Mouse (Mus musculus) frontal cortex, postnatal 36 days (tissue): ENCODE data around the gene Fam124b.

ENCODE experiments used
- DNase-seq, 2 experiments: peaks; one replicate each; pipeline ENCODE4 v3.0.0; 2022; ENCODE audit warnings: low spot score in 2 of 2

Gene Fam124b

DNA sequence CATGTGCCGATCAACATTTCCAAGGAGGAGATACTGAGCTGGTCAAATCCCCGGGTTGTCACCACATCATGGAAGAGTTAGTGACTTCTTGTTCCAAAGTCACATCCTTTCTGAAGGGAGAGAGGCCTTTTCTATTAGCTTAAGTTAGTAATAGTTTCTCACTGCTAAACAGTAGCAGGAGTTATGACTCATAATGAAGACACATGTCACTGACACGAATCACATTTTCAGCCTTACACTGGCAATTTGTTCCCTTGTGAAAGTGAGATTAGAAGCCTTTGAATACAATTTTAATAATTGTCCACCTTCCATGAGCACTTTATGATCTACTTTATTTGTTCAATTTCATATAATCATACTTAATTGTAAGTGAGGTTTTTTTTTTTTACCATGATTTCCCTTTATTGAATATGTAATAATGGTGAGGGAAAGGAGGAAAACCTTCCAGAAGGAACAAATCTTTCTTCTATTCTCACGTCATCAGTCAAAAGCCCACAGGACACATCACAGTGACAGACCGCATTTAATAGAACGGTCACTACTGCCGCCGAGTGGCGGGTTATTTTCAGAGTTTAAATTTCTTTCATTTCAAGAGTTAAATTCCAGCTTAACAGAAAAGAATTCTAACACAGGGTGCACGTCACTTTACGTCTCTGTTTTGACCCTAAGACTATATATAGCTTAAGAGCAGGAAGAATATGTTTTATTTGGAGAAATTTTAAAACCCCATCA is 40.5 kb downstream of the Fam124b start:
- DNase-seq = peak in 1 of 2 experiments; percentile 22

DNA sequence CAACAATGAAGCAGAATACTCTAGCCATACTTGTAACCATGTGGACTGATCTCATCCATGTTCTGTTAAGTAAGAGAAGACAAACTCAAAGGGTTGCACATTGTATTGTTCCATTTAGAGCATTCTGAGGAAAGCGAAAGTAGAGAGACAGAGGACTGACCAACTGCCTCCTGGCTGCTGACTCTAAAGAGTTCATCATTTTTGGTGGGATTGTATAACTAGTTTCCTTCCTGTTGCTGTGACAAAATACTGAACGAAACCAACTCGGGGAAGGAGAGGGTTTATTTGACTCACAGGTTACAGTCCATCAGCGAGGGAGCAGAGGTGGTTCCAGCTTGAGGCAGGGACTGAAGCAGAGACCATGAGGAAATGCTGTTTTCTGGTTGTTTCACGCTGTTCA is 50.6 kb downstream of the Fam124b start:
- no peak for DNase-seq

DNA sequence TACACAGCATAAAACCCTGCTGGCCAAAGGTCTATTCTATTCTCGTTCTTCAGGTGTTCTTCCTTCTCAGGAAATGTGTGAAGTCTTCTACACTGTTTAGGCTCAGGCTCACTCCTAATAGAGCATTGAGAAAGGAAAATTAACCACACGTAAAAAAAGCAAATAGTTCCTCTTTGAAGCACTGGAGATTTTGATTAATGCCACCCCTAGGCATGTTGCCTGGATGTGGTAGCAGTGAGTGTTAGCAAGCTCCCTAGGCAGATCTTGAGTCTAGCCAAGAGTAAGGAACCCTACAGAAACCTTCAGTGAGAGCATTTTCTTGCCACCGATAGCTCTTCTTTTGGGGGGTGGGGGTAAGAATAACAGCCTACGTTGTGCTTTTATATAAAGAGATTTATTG is 51.7 kb downstream of the Fam124b start:
- DNase-seq = no peak

DNA sequence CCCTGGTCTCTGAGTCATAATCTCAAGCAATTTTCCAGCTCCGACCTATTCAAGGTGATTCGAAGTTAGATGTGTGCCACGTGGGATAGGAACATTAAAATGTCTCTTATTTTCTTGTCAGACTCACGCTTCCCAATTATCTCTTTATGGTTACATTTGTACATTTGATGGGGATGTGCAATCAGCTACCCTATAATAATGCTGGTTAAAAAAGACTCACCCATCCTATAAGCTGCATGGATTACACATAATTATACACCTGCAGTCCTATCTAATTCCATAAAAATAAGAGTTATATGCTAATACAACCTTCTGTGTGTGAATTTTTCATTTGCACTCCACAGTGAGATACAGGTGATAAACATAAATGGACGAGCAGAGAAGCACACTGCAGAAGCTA is 52.9 kb downstream of the Fam124b start:
- no peak for DNase-seq

DNA sequence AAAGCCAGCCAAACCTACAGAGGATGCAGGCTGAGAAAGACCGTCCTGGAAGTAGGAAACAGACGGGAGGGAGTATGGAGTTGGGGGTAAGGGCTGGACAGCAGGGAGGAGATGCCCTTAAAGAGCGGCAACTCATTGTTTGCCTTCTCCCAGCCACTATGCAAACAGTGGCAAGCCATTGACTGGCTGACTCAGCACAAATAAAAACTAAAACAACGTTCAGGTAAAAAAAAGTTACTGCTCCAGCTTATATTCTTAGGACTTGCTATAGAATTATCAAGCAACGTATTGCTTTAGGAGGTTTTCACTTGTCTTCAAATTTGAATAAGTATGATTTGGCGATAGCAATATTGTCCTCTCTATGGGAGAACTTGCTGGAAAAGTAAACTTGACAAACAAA is 55.3 kb downstream of the Fam124b start:
- no peak for DNase-seq

DNA sequence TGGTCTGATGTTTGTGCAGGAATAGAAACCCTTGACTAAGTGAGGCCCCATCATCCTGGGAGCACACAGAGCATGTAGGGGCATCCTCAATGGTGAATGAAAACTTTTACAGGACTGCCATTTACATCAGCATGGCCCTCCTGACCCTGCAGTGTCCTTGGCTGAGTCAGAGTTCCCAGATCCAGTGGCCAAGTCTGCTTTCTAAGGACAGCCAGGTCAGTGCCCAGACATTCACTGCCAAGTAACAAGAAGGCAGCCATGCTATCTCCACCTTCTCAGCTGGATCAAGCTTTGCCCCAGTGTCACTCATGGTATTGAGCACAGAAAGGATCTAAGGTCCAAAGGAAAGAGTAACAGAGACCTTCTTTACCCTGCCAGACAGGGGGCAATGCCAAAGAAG is 58.7 kb downstream of the Fam124b start:
- no peak for DNase-seq

DNA sequence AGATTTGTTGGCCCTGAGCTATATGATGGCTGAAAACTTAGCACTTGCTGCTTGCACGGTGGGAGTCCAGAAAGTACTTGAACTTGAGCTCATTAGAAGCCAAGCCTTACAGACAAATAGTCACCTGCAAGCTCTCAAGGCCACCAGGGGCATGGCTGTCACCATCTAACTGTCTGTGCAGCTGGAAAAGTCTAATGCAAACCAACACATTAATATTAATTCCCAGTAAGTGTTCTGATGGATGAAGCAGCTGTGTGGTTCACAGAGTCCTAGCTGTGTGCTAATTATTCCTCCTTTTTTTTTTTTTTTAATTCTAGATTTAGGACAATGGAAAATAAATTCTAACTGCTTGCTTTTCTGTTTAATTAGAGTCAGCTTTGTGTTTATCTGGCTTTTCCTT is 63.4 kb downstream of the Fam124b start:
- DNase-seq = no peak

DNA sequence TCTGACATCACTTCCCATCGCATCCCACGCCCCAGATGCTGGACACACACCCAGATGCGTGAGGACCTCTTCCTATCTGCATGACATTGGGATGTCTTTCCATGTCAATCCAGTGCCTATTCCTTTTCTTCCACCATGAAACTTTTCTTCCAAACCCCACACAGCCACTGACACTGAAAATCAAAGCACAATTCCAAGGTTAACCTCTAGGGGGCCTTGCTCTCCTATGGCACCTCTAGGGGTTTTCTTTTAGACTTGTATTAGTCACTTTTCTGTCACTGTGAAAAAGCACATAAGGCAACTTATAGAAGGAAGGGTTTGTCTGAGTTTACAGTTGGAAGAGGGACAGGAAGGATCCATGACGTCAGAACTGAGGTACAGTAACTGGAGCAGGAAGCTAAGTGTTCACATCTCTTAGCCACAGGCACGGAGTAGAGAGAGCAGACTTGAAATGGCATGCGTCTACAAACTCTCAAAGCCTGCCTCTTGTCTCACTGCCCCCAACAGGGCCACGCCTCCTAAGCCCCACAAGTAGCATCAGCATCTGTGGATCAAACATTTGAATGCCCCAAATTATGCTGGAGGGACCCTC is 65.1 kb downstream of the Fam124b start:
- DNase-seq = no peak

DNA sequence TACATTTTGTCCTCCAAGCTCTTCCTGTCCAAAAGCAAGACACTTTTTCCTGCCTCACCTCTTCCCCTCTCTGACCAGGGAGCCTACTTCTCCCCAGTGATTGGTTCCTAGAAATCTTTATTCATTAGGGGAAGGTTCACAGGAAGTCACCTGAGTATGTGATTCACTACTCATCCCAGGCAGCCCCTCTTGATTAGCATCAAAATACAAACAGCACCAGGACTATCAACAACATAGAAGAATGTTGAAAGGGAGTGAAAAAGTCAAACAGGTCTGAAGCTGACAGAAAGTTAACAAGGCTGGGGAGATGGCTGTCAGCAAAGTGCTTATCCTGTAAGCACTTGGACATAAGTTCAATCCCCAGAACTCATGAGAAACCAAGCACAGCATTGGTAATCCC is 67.6 kb downstream of the Fam124b start:
- no peak for DNase-seq
